Mouse (Mus musculus) C3H10T1/2 (cell line): ENCODE data around the gene Pi4kb. TPM values are rescaled to one million over a fixed set of nuclear protein-coding genes. Genes with fewer than 3 reads are reported as not detected.

Experiments
- polyA plus RNA-seq, 2 experiments: library from polyadenylated mRNA; unstranded; fragments of >200 nt; fragmentation: generic; extraction: Trizol; gene quantifications; one replicate each; pipeline ENCODE4 v1.2.1; 2012; ENCODE audit warnings: missing spikeins in 2 of 2

Gene Pi4kb
- 10 to 100 TPM; 16.7 to 52.4 TPM for polyA plus RNA-seq

DNA sequence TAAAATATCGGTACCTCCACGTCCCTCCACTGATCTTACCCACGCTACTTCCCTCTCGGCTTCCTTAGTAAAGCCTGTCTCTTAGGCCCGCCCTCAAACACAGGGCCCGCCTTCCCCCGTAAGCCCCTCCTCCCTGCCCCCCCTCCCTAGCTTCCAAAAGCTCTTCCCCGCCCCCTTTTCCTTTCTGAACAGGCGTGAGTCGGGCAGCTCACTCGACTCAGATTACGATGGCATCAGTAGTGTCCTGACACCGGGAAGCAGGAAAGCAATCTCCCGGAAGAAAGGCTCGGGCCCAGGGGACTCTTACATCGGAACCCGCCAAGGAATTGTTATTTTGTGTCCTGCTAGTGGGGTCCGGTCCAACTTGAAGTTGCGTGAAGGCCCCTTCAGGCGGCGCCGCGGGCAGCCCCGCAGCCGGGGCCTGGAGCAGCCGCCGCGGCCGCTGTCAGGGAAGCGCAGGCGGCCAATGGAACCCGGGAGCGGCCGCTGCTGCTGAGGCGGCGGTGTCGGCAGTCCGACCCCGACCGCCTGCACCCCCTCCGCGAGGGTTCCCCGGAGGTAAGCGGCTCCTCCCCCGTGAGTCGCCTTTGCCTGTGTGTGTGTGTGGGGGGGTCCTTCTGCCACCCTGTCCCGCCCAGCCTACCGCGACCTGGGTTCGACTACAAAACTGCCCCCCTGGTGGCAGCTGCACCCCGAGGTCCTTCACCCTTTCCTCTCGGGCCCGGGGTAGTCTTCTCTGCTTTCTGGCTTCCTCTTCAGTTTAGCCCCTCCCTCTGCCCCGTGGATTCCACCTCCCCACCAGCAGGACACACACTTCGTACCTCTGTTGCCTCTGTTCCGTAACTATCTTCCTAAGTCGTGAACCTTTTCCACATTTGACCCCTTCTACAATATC lies at the start of gene Pi4kb:
TSS of gene Pi4kb (plus strand) at position 204 of the 895 bp plus-strand sequence.

GRCm38 (mm10) chr3:94932809-94933564 lies 41.5 kb upstream of the Pi4kb start, which contains the start of gene Selenbp1:
TSS of gene Selenbp1 (plus strand) at chr3:94933056.

DNA sequence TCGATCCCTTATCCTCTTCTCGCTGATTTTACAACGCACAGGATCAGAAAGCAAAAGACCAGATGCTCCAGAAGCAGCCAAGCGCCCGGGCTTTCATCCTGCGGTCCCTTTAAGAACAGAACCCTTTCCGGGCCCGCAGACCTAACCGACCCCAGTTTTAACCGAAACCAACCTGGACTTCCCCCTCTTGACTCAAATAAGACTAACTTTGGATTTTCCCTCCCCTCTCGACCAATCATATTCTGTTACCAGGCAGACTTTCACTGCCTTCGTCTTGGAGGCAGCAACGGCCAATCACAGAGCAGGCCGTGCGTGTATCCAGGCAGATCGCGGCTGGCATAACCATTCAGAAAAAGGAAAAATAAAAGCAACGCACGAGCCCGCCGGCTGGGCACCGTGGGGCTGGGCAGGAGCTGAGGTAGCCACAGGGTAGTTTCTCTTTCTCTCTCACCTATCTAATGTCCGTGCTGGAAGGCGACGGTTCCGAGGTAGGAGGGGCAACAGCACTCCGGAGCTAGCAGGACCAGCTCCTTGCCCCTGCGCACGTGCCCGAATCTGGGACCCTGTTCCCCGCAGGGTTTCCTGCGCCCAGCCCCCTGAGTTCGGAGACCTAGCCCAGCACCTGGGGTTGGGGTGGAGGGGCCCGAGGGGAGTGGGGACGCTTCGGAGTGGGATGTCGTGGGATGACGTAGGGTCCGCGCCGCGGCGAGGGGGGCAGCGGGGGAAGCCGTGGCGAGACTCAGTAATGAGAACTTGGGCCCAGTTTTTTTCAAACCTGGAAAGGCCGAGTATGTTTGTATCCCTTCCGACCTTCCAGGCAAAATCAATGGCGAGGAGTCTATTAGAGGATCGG lies 20.5 kb upstream of the Pi4kb start, which contains the start of gene Rfx5:
TSS of gene Rfx5 (plus strand) at position 312 of the 853 bp plus-strand sequence.

GRCm38 (mm10) chr3:95015337-95015872 lies 40.9 kb downstream of the Pi4kb start, which contains the start of gene Zfp687:
TSS of gene Zfp687 (minus strand) at chr3:95015448.

DNA sequence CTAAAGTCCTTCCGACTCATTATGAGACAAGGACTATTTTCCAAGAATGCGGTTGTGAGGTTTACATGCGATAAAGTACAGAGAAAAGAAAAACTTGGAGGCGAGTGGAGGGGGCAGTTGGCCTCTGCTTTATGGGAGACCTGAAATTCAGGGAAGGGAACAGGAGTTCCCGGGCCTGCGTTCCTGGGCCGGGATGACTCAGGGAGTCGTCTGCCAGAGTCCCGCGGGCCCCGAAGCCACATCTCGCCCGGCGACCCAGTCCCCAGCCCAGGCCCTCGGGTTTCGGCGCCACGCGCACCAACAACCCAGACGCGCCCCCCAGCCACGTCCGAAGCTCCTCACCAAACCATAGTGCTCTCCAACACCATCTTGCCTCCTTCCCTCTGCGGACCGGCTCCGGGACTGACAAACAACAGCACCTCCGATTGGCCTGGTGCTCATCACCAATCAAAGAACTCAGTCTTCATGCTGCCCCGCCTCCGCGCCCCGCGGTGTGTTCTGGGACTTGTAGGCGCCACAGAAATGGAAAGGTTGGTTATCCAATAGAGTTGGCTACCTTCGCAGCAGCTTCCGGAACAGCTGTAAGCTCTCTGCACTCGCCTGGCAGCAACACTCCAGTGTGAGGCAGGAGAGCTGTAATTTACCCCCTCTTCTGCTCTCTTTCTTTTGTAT lies 67.8 kb downstream of the Pi4kb start, which contains the start of gene Psmd4:
TSS of gene Psmd4 (minus strand) at position 449 of the 672 bp plus-strand sequence.

Other genes with a start within 250 kb of the Pi4kb start
- under 1 TPM; under 0.01 to 0.01 TPM for gene Cgn, start 188.2 kb upstream of the Pi4kb start, polyA plus RNA-seq
- gene Pogz, start 137.2 kb upstream of the Pi4kb start, polyA plus RNA-seq = 10 to 100 TPM in 1 of 2 experiments, 1 to 10 TPM in 1; 1.4 to 10.6 TPM
- 100 to 1,000 TPM; 388 to 563 TPM for gene Psmb4, start 87.8 kb upstream of the Pi4kb start, polyA plus RNA-seq
- 1 to 10 TPM in 1 of 2 experiments, under 1 TPM in 1; 0.09 to 8.3 TPM for gene Selenbp1, start 41.7 kb upstream of the Pi4kb start, polyA plus RNA-seq
- gene Rfx5, start 20.7 kb upstream of the Pi4kb start, polyA plus RNA-seq = 10 to 100 TPM in 1 of 2 experiments, under 1 TPM in 1; 0.34 to 11.8 TPM
- 10 to 100 TPM in 1 of 2 experiments, 1 to 10 TPM in 1; 9.0 to 16.3 TPM for gene Zfp687, start 40.7 kb downstream of the Pi4kb start, polyA plus RNA-seq
- gene Psmd4, start 67.9 kb downstream of the Pi4kb start, polyA plus RNA-seq = 100 to 1,000 TPM; 161 to 228 TPM
- gene Pip5k1a, start 132.2 kb downstream of the Pi4kb start, polyA plus RNA-seq = 10 to 100 TPM in 1 of 2 experiments, 1 to 10 TPM in 1; 5.5 to 15.4 TPM
- 10 to 100 TPM; 65.6 to 87.8 TPM for gene Vps72, start 136.3 kb downstream of the Pi4kb start, polyA plus RNA-seq
- gene Tmod4, start 149.7 kb downstream of the Pi4kb start, polyA plus RNA-seq = 1 to 10 TPM in 1 of 2 experiments, under 1 TPM in 1; 0.12 to 2.2 TPM
- gene Scnm1, start 159.3 kb downstream of the Pi4kb start, polyA plus RNA-seq = 10 to 100 TPM; 37.1 to 41.3 TPM
- 1 to 10 TPM; 1.4 to 6.5 TPM for gene Lysmd1, start 159.4 kb downstream of the Pi4kb start, polyA plus RNA-seq
- under 1 TPM in 1 of 2 experiments, not detected in 1; 0.25 TPM for gene Tnfaip8l2, start 167.6 kb downstream of the Pi4kb start, polyA plus RNA-seq
- 10 to 100 TPM in 1 of 2 experiments, 1 to 10 TPM in 1; 1.2 to 10.8 TPM for gene Sema6c, start 185.7 kb downstream of the Pi4kb start, polyA plus RNA-seq
- 1 to 10 TPM in 1 of 2 experiments, under 1 TPM in 1; 0.46 to 5.0 TPM for gene Gabpb2, start 243.2 kb downstream of the Pi4kb start, polyA plus RNA-seq